Mouse (Mus musculus) embryonic facial prominence, embryonic 13.5 days (tissue): ENCODE data around the gene Tmem189. TPM values are rescaled to one million over a fixed set of nuclear protein-coding genes. Genes with fewer than 3 reads are reported as not detected.

Source experiments
- ATAC-seq: fragments of 200-750 bp; cut with Nextera tagmentation; 2 replicates; pipeline ENCODE4 v1.8.0; 2017; ENCODE audit warnings: low read depth; ENCODE audit not compliant: insufficient number of reproducible peaks, insufficient read depth, low FRiP score, low TSS enrichment
- H3K27ac ChIP-seq: fragments of 300-500 bp; sonication (generic); 2 replicates; pipeline ENCODE4 v1.5.1; 2015; ENCODE audit warnings: moderate library complexity, mild to moderate bottlenecking, inconsistent platforms
- H3K27me3 ChIP-seq: fragments of 300-500 bp; sonication (generic); 2 replicates; pipeline ENCODE4 v1.6.1; 2015; ENCODE audit warnings: mild to moderate bottlenecking, inconsistent platforms
- H3K36me3 ChIP-seq: fragments of 300-500 bp; sonication (generic); 2 replicates; pipeline ENCODE4 v1.6.1; 2015; ENCODE audit warnings: mild to moderate bottlenecking, inconsistent platforms
- H3K4me1 ChIP-seq: fragments of 300-500 bp; sonication (generic); 2 replicates; pipeline ENCODE4 v1.6.1; 2015; ENCODE audit warnings: inconsistent platforms
- H3K4me2 ChIP-seq: fragments of 300-500 bp; sonication (generic); 2 replicates; pipeline ENCODE4 v1.6.1; 2015; ENCODE audit warnings: moderate library complexity, mild to moderate bottlenecking, inconsistent platforms
- H3K4me3 ChIP-seq: fragments of 300-500 bp; sonication (generic); 2 replicates; pipeline ENCODE4 v1.5.1; 2015; ENCODE audit warnings: mild to moderate bottlenecking, inconsistent platforms
- H3K9ac ChIP-seq: fragments of 300-500 bp; sonication (generic); 2 replicates; pipeline ENCODE4 v1.6.1; 2015; ENCODE audit warnings: mild to moderate bottlenecking, inconsistent platforms
- H3K9me3 ChIP-seq: fragments of 300-500 bp; sonication (generic); 2 replicates; pipeline ENCODE4 v1.6.1; 2016; ENCODE audit warnings: inconsistent platforms
- WGBS: fragments of 180-500 bp; shearing (Covaris S2); methylation state at CpG from one replicate; pipeline ENCODE4 v1.1.7; 2015; ENCODE audit warnings: mixed read lengths; 5-methylcytosine and 5-hydroxymethylcytosine counted together
- polyA plus RNA-seq: library from polyadenylated mRNA; unstranded; fragments of >200 nt; fragmentation: Nextera tagmentation; extraction: Ambion mirVana; gene quantifications from 2 replicates; pipeline ENCODE4 v1.2.1, GENCODE M21; 2015

The Tmem189 gene
- polyA plus RNA-seq, 1 experiment from 2014 or later = 39.3 TPM

DNA sequence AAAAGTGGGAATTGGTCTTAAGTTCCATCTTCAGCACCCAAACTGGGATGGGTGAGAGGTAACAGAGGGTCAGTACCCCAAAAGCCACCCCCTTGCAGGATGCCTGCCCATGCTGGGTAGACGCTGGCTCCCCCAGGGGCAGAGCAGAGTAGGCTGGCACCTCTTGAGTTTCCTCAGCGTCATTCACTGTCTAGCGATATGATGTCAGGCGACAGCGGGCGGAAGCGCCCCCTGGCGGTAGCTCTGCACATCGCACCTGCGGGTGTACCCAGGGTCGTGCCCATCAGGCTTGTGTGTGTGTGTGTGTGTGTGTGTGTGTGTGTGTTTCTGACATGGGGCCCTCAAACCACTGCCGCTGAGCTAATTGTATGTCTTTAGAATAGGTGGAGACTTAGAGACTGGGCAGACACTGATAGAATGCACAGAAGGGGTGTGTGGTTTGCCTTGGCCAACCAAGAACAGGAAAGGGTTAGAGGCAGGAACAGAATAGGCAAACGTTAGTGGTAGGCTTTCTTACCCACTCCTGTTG, 9.7 kb downstream of the Tmem189 start:
- H3K36me3 ChIP-seq = no peaks in the 10 kb centered on the region
- H3K4me2 ChIP-seq = no peak overlapping the region
- WGBS = 1% methylated on average over 13 of the region's 13 CpGs
- no peaks in the 10 kb centered on the region for H3K4me1 ChIP-seq
- no peak overlapping the region for H3K4me3 ChIP-seq
- H3K27me3 ChIP-seq = no peaks in the 10 kb centered on the region
- ATAC-seq = peak; percentile 75
- H3K27ac ChIP-seq = no peak overlapping the region
- H3K9me3 ChIP-seq = no peaks in the 10 kb centered on the region
- H3K9ac ChIP-seq = no peak overlapping the region

DNA sequence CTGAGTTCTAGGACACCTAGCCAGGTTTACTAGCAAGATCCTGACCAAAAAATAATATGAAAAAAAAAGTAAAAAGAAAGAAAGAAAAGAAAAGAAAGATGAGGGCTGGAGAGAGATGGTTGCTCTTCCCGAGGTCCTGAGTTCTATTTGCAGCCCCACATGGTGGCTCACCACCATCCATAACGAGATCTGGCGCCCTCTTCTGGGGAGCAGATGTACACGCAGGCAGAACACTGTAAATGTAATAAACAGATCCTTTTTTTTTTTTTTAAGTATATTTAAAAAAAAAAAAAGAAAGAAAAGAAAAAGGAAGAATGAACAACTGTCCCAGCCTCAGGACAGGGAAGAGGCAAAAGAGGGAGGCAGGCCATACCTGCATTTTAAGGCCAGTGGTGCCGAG, 11.0 kb downstream of the Tmem189 start:
- H3K36me3 ChIP-seq = no peaks in the 10 kb centered on the region
- WGBS = 47% methylated on average over 5 of the region's 5 CpGs
- no peak for ATAC-seq
- no peaks in the 10 kb centered on the region for H3K27me3 ChIP-seq
- H3K4me3 ChIP-seq = no peak overlapping the region
- H3K9me3 ChIP-seq = no peaks in the 10 kb centered on the region
- H3K9ac ChIP-seq = no peak overlapping the region
- no peak overlapping the region for H3K27ac ChIP-seq
- no peak overlapping the region for H3K4me2 ChIP-seq
- H3K4me1 ChIP-seq = no peaks in the 10 kb centered on the region

DNA sequence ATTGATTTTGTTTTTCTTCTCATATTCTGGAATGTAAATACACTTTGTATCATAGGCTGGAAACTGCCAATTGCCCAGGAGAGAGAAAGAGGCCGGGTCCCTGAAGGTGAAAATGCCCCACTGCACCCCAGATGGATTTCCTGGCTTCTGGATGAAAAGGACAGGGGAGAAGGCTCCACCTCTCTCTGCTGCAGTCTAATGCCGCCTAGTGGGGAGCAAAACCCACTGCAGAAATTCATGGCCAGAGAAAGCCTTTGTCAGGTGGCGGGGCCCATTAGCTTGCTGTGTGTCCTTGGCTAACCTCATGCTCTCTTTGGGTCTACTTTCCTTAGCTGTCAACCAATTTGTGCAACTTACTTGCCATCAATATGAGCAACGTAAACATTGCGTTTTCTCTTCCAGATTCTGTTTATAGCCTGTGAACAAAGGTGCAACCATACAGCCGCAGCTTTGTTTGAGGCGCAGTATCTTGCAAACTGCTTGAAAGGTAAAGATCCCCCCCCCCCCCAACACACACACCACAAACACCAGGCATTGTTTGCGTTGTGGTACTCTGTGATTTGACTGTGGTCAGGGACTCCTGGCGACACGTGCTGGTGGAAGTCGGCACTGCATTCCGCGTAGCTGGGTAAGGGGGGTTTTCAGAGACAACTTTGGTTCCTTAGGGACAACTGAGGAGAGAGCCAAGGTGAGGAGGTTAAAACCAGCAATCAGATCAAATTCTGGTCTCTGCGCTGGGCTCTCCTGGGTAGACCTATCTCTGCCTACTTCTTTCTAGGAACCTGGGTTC, 14.3 kb downstream of the Tmem189 start:
- no peak for ATAC-seq
- WGBS = 34% methylated on average over 14 of the region's 14 CpGs

DNA sequence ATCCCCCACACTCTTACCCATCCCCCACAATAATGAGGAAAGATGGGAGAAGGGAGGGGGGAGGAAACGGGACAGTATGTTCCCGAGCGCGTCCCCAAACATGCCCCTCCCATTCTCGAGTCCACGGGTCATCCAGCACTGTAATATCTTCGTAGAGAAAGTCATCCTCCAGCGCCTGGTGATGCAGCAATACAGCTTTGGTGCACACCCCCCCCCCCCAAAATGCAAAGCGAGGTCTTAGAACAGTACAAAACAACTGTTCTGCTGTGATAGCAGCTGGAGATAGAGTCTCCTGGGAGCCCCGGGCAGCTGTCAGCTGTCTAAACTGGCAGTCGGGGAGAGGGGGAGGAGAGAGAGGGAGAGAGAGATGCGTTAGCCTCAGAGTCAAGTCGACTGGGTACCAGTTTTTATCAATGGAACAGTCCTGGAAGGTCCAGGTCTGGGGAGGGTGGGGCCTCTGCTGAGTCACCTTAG, 17.4 kb downstream of the Tmem189 start:
- H3K27ac ChIP-seq = no peak overlapping the region

More for the DNA sequence above, 14.3 kb downstream of the Tmem189 start:
- Histone ChIP-seq H3K27me3 (no peaks in the 10 kb centered on the region), H3K4me3 (no peak overlapping the region), H3K27ac (no peak overlapping the region), H3K4me2 (no peak overlapping the region), H3K9me3 (no peaks in the 10 kb centered on the region), H3K36me3 (no peaks in the 10 kb centered on the region), H3K9ac (no peak overlapping the region), H3K4me1 (no peaks in the 10 kb centered on the region)

DNA sequence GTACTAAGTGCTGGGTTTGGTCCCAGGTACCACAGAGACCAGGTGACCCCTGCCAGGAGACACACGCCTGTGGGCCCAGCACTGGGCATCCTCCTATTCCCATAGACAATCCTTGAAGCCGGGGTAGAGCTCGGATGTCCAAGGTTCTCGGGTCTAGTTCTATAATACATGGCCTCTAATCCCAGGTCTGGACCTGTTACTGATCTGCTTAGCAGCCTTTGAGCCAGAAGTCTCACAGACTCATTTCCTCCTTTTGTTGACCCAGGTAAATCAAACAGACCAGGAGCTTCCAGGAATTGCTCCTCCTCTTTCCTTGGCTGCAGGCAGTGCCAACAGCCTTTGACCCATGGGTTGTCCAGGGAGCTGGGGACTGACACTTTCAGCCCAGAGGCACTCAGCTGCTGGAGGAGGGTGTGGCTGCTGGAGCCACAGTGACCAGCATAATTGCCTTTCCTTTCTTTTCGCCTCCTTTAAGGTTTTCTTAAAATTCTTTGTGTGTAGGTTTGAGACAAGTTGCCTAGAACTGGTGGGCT, 18.5 kb downstream of the Tmem189 start:
- no peaks in the 10 kb centered on the region for H3K9me3 ChIP-seq
- H3K27me3 ChIP-seq = no peaks in the 10 kb centered on the region
- no peak overlapping the region for H3K27ac ChIP-seq
- H3K4me3 ChIP-seq = no peak overlapping the region
- 79% methylated on average over 5 of the region's 5 CpGs for WGBS
- no peaks in the 10 kb centered on the region for H3K4me1 ChIP-seq
- no peak overlapping the region for H3K9ac ChIP-seq
- ATAC-seq = no peak
- no peak overlapping the region for H3K4me2 ChIP-seq
- H3K36me3 ChIP-seq = no peaks in the 10 kb centered on the region

More for the DNA sequence above, 17.4 kb downstream of the Tmem189 start:
- no peak for ATAC-seq
- H3K4me1 ChIP-seq = no peaks in the 10 kb centered on the region
- H3K9me3 ChIP-seq = no peaks in the 10 kb centered on the region
- no peaks in the 10 kb centered on the region for H3K36me3 ChIP-seq
- H3K4me2 ChIP-seq = no peak overlapping the region
- no peak overlapping the region for H3K4me3 ChIP-seq
- H3K27me3 ChIP-seq = no peaks in the 10 kb centered on the region
- WGBS = 38% methylated on average over 13 of the region's 13 CpGs
- H3K9ac ChIP-seq = no peak overlapping the region

DNA sequence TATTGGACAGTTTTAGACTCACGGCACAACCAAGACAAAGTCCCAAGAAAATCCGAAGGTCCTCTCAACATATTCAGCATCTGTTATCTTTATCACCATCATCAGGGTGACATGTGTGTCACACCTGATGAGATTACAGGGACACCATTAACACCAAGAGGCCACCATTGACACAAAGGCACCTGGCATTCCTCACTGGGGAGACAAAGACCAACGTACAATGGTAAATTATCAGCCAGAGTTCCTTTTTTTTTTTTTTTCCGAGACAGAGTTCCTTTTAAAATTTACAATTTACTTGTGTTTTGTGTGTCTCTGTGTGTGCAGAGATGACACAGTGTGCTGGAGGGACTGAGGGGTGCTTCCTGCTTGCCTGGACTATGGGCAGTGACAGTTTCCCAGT, 20.2 kb downstream of the Tmem189 start:
- no peaks in the 10 kb centered on the region for H3K27me3 ChIP-seq
- H3K9ac ChIP-seq = no peak overlapping the region
- H3K27ac ChIP-seq = no peak overlapping the region
- H3K4me1 ChIP-seq = no peaks in the 10 kb centered on the region
- no peaks in the 10 kb centered on the region for H3K36me3 ChIP-seq
- no peaks in the 10 kb centered on the region for H3K9me3 ChIP-seq
- no peak for ATAC-seq
- no peak overlapping the region for H3K4me3 ChIP-seq
- H3K4me2 ChIP-seq = no peak overlapping the region
- 73% methylated on average over 4 of the region's 4 CpGs for WGBS

DNA sequence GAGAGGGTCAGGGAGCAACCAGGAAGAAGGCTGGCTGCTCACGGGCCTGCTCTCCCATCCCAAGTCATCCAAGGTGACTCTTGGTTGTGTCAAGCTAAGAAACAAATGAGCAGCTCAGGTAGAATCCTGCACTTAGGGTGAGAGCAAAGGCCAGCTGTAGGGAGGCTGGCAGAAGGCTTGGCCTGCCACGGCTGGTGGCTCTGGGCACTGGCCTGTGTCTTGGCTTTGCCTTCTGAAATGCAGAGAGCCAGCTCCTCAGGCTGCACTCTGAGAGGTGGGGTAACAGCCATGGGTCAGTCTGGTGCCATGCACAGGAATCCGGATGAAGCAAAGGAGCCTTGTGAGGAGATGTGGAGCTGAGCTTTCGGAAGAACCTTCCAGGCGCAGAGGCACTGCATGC, 21.2 kb downstream of the Tmem189 start:
- Histone ChIP-seq H3K9ac (no peak overlapping the region), H3K4me1 (no peaks in the 10 kb centered on the region), H3K27me3 (no peaks in the 10 kb centered on the region), H3K27ac (no peak overlapping the region), H3K4me2 (no peak overlapping the region), H3K36me3 (no peaks in the 10 kb centered on the region), H3K4me3 (no peak overlapping the region), H3K9me3 (no peaks in the 10 kb centered on the region)
- no peak for ATAC-seq
- WGBS = 83% methylated on average over 5 of the region's 5 CpGs

DNA sequence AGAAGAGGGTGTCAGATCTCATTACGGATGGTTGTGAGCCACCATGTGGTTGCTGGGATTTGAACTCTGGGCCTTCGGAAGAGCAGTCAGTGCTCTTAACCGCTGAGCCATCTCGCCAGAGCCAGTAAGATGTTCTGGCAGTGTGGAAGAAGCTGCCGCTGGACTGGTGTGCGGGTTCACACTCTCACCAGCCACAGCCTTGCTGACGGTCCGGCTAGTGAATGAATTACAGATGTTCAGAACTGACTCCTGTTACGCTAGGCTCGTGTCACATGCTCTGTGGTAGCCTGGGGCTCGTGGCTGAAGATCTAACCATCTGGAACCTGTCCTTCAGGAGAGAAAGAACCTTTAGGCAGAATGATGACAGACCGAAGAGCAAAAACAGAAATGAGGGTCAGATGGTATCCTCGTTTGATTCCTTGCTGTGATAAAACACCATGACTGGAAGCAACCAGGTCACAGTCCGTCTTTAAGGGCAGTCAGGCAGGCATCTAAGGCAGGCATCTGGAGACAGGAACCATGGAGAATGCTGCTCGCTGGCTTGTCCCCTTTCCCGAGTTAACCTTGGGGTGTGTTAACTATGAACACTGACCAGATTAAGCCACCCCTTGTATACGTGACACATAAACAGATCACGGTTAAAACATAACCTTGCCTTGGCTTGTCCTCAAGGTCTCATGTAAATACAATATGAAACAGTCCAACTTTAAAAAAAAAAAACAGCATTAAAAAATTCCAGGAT, 23.5 kb downstream of the Tmem189 start:
- H3K36me3 ChIP-seq = no peaks in the 10 kb centered on the region
- no peaks in the 10 kb centered on the region for H3K9me3 ChIP-seq
- 65% methylated on average over 18 of the region's 18 CpGs for WGBS
- H3K4me2 ChIP-seq = no peak overlapping the region
- peaks cover 8% of the 10 kb centered on the region for H3K27me3 ChIP-seq
- H3K4me1 ChIP-seq = peaks cover 8% of the 10 kb centered on the region; the same call in 1 of the 2 replicates
- no peak for ATAC-seq
- H3K9ac ChIP-seq = no peak overlapping the region
- H3K4me3 ChIP-seq = no peak overlapping the region
- no peak overlapping the region for H3K27ac ChIP-seq

DNA sequence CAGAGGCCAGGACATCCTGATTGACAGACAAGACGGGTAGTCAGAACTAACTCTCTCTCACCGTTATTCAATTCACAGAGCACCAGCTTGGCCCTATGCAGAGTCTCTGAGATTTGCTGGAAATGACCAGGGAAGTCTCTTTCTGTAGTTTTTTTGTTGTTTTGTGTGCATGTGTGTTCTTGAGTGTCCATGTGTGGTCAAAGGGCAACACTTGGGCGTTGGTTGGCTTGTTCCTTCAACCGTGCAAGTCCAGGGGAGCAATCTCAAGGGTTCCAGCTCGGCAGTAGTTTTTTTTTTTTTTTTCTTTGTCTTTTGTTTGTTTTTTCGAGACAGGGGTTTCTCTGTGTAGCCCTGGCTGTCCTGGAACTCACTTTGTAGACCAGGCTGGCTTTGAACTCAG, 26.9 kb downstream of the Tmem189 start:
- Histone ChIP-seq H3K27me3 (peaks cover 8% of the 10 kb centered on the region), H3K9me3 (no peaks in the 10 kb centered on the region), H3K36me3 (peaks cover 5% of the 10 kb centered on the region; the same call in 1 of the 2 replicates), H3K27ac (no peak overlapping the region), H3K4me3 (no peak overlapping the region), H3K4me2 (no peak overlapping the region), H3K9ac (no peak overlapping the region), H3K4me1 (peaks cover 34% of the 10 kb centered on the region)
- ATAC-seq = no peak
- WGBS = 49% methylated on average over 6 of the region's 6 CpGs

DNA sequence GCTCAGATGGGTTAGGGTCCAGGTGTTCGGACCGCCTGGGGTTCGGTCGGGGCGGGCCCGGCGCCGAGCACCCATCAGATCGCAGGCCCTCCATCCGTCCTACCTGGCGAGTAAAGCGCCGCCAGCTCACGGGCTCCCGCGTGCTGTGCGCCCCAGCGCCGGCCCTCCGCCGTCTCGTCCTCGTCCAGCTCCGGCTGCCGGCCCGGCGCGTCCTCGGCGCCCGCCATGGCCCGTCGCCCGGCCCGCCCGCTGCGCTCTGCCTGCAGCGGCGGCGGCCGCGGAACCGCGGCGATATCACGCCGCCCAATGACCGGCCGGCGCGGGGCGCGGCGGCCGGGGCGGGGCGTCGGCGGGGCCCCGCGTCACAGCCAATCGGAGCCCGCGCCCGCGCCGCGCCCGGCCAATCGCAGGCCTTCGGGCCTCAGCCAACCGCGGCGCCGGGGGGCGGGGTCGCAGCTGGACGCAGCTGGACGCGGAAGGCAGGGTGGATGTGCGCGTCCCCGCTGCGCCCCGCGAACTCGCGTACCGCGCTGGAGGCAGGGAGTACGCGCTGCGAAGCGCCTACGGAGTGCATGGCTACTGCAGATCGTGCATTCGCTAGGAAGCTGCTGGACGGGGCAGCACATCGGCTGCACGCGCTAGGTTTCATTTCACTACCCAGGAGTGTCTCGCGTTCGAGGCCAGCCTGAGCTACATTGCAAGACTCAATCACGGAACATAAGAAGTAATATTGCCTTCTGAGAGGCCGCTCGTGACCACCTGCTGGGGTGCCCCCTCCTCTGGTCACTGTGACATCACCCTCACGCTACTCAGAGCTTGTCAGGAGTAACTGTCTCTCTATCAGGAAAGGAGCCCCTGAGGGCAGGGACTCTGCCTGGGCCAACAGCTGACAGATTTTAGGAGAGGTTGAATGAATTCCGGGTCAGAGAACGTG, 28.1 kb downstream of the Tmem189 start, which contains the start of gene Gm20431:
Gm20431 (minus strand) TSS at position 227 of the 934 bp plus-strand sequence.
- WGBS = under 1% methylated on average over 109 of the region's 110 CpGs
- peak; percentile 92 for ATAC-seq
- peaks cover 39% of the 10 kb centered on the region for H3K4me1 ChIP-seq
- peak within 1 kb of the TSS; percentile 84 for H3K4me3 ChIP-seq
- no peaks in the 10 kb centered on the region for H3K9me3 ChIP-seq
- peak within 1 kb of the TSS; percentile 98 for H3K4me2 ChIP-seq
- H3K9ac ChIP-seq = peak within 1 kb of the TSS; percentile 90
- peak within 1 kb of the TSS; percentile 58; the same call in 1 of the 2 replicates for H3K27ac ChIP-seq
- H3K36me3 ChIP-seq = peaks cover 10% of the 10 kb centered on the region
- H3K27me3 ChIP-seq = peaks cover 8% of the 10 kb centered on the region

DNA sequence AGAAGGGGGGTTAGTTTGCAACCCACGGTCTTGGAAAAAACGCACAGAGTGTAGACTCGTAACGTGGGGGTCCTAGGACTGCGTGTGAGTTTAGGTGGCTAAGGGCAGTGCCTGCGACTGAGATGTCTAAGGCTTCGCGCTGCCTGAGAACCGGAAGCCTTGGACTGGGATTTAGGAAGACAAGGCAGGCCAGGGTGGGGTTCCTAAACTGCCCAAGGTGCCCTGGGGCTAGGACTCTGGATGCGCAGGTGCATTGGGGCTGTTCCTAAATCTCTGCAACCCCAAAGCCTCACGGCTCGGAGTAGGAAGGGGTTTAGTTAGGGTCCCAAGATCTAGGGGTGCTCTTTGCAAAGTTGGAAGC, 29.0 kb downstream of the Tmem189 start:
- Histone ChIP-seq H3K9ac (peak overlapping the region; percentile 90), H3K4me2 (peak overlapping the region; percentile 98), H3K9me3 (no peaks in the 10 kb centered on the region), H3K4me1 (peaks cover 43% of the 10 kb centered on the region), H3K27me3 (peaks cover 8% of the 10 kb centered on the region), H3K4me3 (peak overlapping the region; percentile 84), H3K36me3 (peaks cover 10% of the 10 kb centered on the region), H3K27ac (peak overlapping the region; percentile 58; the same call in 1 of the 2 replicates)
- WGBS = under 1% methylated on average over 12 of the region's 12 CpGs
- no peak for ATAC-seq
